Mouse (Mus musculus) lung, postnatal 14 days (tissue): ENCODE measurements at regions not wholly inside any gene's neighbourhood (a gene's known extent, or its start where the extent isn't known, plus 50 kb on each side); places are given as distances from the start of the nearest gene placed in this dataset.

Experiments used
- DNase-seq: peaks from one replicate; pipeline ENCODE4 v3.0.0; 2021

- no peak for DNase-seq
Measured at GRCm38 (mm10) chr12:55926276-55926973, 90.3 kb downstream of the Brms1l start.
